Mouse (Mus musculus) intestine, postnatal 0 days (tissue): ENCODE data around the gene Ccdc60. TPM values are rescaled to one million over a fixed set of nuclear protein-coding genes. Genes with fewer than 3 reads are reported as not detected.

ENCODE experiments used
- ATAC-seq: fragments of 200-750 bp; cut with Nextera tagmentation; 2 replicates; pipeline ENCODE4 v1.8.0; 2017; ENCODE audit warnings: mild to moderate bottlenecking, moderate TSS enrichment, moderate library complexity
- H3K27ac ChIP-seq: fragments of 300-500 bp; sonication (generic); 2 replicates; pipeline ENCODE4 v1.5.1; 2014; ENCODE audit warnings: mild to moderate bottlenecking, low read depth, low read length, moderate library complexity
- H3K27me3 ChIP-seq: fragments of 300-500 bp; sonication (generic); replicated peaks from 2 replicates; pipeline ENCODE4 v1.6.1; 2014; ENCODE audit warnings: low read length, mixed read lengths; ENCODE audit not compliant: control insufficient read depth, insufficient read depth
- H3K36me3 ChIP-seq: fragments of 300-500 bp; sonication (generic); 2 replicates; pipeline ENCODE4 v1.6.1; 2014; ENCODE audit warnings: mild to moderate bottlenecking, moderate library complexity; ENCODE audit not compliant: control insufficient read depth, insufficient read depth
- H3K4me1 ChIP-seq: fragments of 300-500 bp; sonication (generic); replicated peaks from 2 replicates; pipeline ENCODE4 v1.6.1; 2014; ENCODE audit warnings: antibody characterized with exemption, low read length, mixed read lengths; ENCODE audit not compliant: control insufficient read depth, insufficient read depth
- H3K4me2 ChIP-seq: fragments of 300-500 bp; sonication (generic); replicated peaks from 2 replicates; pipeline ENCODE4 v1.6.1; 2014; ENCODE audit warnings: low read depth, mild to moderate bottlenecking, moderate library complexity
- H3K4me3 ChIP-seq: fragments of 300-500 bp; sonication (generic); 2 replicates; pipeline ENCODE4 v1.5.1; 2014; ENCODE audit warnings: low read depth, low read length
- H3K9ac ChIP-seq: fragments of 300-500 bp; sonication (generic); 2 replicates; pipeline ENCODE4 v1.6.1; 2014; ENCODE audit warnings: mild to moderate bottlenecking, low read depth, low read length
- H3K9me3 ChIP-seq: fragments of 300-500 bp; sonication (generic); 2 replicates; pipeline ENCODE4 v1.6.1; 2016; ENCODE audit warnings: mixed run types; ENCODE audit not compliant: control insufficient read depth
- CTCF ChIP-seq: sonication (generic); IDR thresholded peaks from 2 replicates; pipeline ENCODE4 v1.5.1; 2016; ENCODE audit warnings: low read depth, mild to moderate bottlenecking, control low read depth, antibody characterized with exemption, moderate library complexity
- WGBS: fragments of 180-500 bp; shearing (Covaris S2); extraction: QIAGEN DNeasy Blood & Tissue Kit; methylation state at CpG from one replicate; pipeline ENCODE4 v1.1.7; 2014; 5-methylcytosine and 5-hydroxymethylcytosine counted together
- polyA plus RNA-seq: library from polyadenylated mRNA; unstranded; fragments of >200 nt; fragmentation: Nextera tagmentation; extraction: Ambion mirVana; gene quantifications from 2 replicates; pipeline ENCODE4 v1.2.1, GENCODE M21; 2015

Ccdc60 gene
- 0.72 and 0.77 TPM in 2 replicates for polyA plus RNA-seq

DNA sequence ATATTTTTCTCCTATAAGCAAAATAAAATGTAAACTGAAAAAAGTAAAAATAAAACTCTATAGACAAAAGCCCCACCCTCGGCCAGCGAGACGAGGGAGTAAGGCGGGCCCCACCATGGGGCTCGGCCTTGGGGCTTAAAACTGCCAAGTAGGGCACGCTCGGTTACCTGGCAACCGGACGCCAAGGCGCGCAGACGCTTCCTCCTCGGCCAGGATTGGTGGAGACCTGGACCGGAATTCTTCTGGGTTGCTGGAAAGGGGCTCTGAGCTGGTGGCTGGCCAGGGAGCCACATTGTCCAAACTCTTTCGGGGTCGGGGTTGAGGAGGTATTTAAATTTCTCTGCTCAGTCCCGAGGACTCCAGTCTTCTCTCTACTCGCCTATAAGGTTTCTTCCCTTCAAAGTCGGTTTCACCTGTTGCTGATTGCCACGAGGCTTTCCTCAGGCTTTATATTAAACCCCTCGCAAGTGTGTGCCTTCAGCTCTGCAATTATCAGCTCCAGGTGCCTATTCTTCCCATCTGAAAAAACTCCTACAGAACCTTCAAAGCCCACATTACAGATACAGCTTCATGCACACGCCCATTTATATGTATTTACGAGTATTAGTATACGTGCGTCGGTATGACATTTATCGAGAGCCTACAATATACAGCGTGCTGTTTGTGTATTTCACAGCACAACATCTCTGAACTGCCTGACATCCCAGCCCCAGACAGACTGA lies at the start of gene Ccdc60:
Gene Ccdc60 (minus strand): TSS at position 137 of the 722 bp plus-strand sequence.
- Histone ChIP-seq H3K9ac (no peak within 1 kb of the TSS), H3K36me3 (no peaks in the 10 kb centered on the region), H3K4me1 (no peaks in the 10 kb centered on the region), H3K27me3 (no peaks in the 10 kb centered on the region), H3K27ac (no peak within 1 kb of the TSS), H3K9me3 (no peaks in the 10 kb centered on the region), H3K4me3 (peak within 1 kb of the TSS; percentile 22), H3K4me2 (peak within 1 kb of the TSS; percentile 61)
- no peak for TF ChIP-seq CTCF
- 5% methylated on average over 28 of the region's 28 CpGs for WGBS
- no peak for ATAC-seq

DNA sequence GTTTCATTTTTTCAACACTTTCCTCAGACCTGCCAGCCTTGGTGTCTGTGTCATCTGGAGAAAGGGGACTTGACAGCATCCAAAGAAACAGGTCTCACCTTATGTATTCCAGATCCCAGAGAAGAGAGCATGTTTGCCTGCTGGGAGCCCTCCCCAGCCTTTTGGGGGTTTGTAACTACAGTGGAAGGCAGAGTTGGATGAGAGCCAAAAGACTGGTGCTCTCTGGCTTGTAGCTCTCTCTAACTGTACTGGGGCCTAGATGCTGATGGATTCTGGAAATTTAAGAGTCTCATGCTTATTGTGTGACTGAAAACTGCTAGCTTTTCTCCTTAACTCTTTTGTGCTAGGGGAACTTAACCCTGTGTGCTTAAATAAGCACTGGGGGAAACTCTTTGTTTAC lies 47.4 kb upstream of the Ccdc60 start:
- H3K27ac ChIP-seq: no peak overlapping the region
- H3K27me3 ChIP-seq: no peaks in the 10 kb centered on the region
- H3K4me3 ChIP-seq: no peak overlapping the region
- no peak overlapping the region for H3K9ac ChIP-seq
- no peak for ATAC-seq
- H3K4me2 ChIP-seq: no peak overlapping the region
- TF ChIP-seq CTCF: no peak
- H3K36me3 ChIP-seq: no peaks in the 10 kb centered on the region
- H3K4me1 ChIP-seq: no peaks in the 10 kb centered on the region
- no peaks in the 10 kb centered on the region for H3K9me3 ChIP-seq

DNA sequence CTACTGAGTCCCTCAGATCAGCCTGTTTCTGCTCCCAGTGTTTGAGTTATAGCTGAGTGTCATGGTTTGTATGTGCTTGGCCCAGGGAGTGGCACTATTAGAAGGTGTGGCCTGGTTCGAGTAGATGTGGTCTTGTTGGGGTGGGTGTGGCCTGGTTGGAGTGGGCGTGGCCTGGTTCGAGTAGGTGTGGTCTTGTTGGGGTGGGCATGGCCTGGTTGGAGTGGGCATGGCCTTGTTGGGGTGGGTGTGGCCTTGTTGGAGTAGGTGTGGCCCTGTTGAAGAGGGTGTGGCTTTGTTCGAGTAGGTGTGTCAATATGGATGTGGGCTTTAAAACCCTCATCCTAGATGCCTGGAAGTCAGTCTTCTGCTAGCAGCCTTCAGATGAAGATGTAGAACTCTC lies 40.1 kb upstream of the Ccdc60 start:
- WGBS: 72% methylated on average over 4 of the region's 4 CpGs
- Histone ChIP-seq H3K27ac (no peak overlapping the region), H3K4me3 (no peak overlapping the region), H3K4me1 (no peaks in the 10 kb centered on the region), H3K4me2 (no peak overlapping the region), H3K27me3 (no peaks in the 10 kb centered on the region), H3K9me3 (no peaks in the 10 kb centered on the region), H3K9ac (no peak overlapping the region), H3K36me3 (no peaks in the 10 kb centered on the region)
- no peak for TF ChIP-seq CTCF
- no peak for ATAC-seq

DNA sequence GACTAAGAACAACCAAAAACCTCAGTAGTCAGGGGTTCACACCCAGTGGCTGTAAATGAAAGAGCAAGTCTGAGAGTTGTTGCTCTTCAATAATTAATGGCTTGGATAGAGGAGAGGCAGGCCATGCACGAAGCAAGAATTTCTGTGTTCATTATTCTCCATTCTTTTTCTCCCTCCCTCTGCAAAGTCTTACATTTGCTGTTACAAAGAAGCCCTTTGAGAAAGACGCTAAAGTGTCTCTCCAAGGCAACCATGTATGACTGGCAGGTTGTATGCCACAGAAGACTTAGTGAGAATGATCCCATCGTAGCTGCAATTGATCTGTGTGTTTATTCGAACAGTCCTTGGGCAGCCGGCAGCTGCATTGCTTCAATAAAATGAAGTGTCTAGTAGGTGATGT lies 34.6 kb upstream of the Ccdc60 start:
- no peak overlapping the region for H3K4me2 ChIP-seq
- H3K4me1 ChIP-seq: no peaks in the 10 kb centered on the region
- H3K27me3 ChIP-seq: no peaks in the 10 kb centered on the region
- WGBS: 41% methylated on average over 5 of the region's 5 CpGs
- no peak overlapping the region for H3K4me3 ChIP-seq
- TF ChIP-seq CTCF: no peak
- H3K9ac ChIP-seq: no peak overlapping the region
- no peaks in the 10 kb centered on the region for H3K9me3 ChIP-seq
- H3K27ac ChIP-seq: no peak overlapping the region
- ATAC-seq: no peak
- no peaks in the 10 kb centered on the region for H3K36me3 ChIP-seq

DNA sequence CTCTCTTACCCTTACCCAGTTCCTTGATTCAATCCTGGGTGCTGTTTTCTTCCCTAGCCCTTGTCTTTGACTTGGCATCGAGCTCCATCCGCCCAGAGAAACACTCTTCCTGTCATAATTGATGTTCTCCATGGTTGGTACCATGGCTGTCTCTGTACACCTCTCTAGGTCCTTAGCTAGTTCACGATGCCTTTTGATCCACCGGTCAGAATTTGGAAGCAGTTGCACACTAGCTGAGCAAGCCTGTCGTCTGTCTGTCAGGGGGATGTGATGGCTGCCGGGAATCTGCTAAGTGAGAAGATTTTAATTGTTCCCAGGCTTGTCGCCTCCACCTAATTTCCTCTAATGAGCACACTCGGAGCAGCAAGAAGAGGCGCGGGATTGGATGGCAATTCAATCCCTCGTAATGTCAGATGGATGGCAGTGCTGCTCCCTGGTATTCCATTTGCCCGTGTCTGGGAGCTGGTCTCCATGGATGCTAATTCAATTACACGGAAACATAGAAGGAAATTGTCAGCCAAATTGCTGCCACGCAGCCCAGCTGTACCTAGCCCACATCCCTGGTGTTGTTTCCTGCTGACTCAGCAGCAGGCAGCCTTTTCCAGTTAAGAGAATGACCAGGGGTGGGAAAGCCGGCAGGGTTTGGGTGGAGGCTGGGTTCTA lies 33.7 kb upstream of the Ccdc60 start:
- Histone ChIP-seq H3K4me2 (no peak overlapping the region), H3K4me3 (no peak overlapping the region), H3K9me3 (no peaks in the 10 kb centered on the region), H3K27me3 (no peaks in the 10 kb centered on the region), H3K27ac (no peak overlapping the region), H3K4me1 (no peaks in the 10 kb centered on the region), H3K36me3 (no peaks in the 10 kb centered on the region), H3K9ac (no peak overlapping the region)
- TF ChIP-seq CTCF: no peak
- 65% methylated on average over 15 of the region's 15 CpGs for WGBS
- ATAC-seq: no peak

DNA sequence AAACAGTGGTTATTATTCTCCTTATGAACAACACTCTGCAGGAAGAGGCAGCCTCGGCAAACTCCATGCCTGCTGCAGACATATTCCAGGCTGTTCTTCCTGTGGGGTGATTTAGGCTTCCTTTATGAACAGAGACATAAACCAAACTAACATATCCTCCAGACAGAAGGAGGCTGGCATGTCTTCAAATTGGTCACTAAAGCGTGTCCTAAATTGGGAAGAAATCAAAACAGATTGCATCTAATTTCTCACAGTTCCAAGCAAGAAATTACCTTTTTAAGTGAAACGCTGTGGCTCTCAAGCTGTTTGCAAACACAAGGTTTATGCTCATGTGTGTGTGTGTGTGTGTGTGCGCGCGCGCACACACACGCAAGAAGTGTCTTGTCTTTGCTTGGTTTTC lies 24.9 kb upstream of the Ccdc60 start:
- H3K4me1 ChIP-seq: no peaks in the 10 kb centered on the region
- H3K36me3 ChIP-seq: no peaks in the 10 kb centered on the region
- H3K9ac ChIP-seq: no peak overlapping the region
- H3K4me2 ChIP-seq: no peak overlapping the region
- H3K4me3 ChIP-seq: no peak overlapping the region
- no peaks in the 10 kb centered on the region for H3K9me3 ChIP-seq
- TF ChIP-seq CTCF: no peak
- 80% methylated on average over 8 of the region's 8 CpGs for WGBS
- H3K27ac ChIP-seq: no peak overlapping the region
- no peak for ATAC-seq
- no peaks in the 10 kb centered on the region for H3K27me3 ChIP-seq
